Mouse (Mus musculus) thymus, adult 2 months (tissue): ENCODE results near the gene Kcnk3.

ENCODE experiments used
- CTCF ChIP-seq: fragments of 200-500 bp; IDR thresholded peaks from 2 replicates; pipeline ENCODE4 v1.5.1; 2012; ENCODE audit warnings: mild to moderate bottlenecking, control low read depth, low read length, moderate library complexity, borderline replicate concordance; ENCODE audit not compliant: control insufficient read depth, poor library complexity, insufficient read depth; ENCODE audit errors: extremely low read depth
- POLR2A ChIP-seq: fragments of 200-500 bp; IDR thresholded peaks from 2 replicates; pipeline ENCODE4 v1.6.1; 2012; ENCODE audit warnings: mild to moderate bottlenecking, low read length, control low read depth, moderate library complexity; ENCODE audit not compliant: control insufficient read depth, poor library complexity, insufficient read depth; ENCODE audit errors: extremely low read depth

GRCm38 (mm10) chr5:30621844-30622176 is 33.8 kb downstream of the Kcnk3 start:
- no peak for TF ChIP-seq CTCF
- TF ChIP-seq POLR2A: no peak
